Mouse (Mus musculus): ENCODE data around the gene Acaca. TPM values are rescaled to one million over a fixed set of nuclear protein-coding genes. Genes with fewer than 3 reads are reported as not detected.

Acaca gene
- polyA plus RNA-seq, 1 experiment, result 49.9 TPM

DNA sequence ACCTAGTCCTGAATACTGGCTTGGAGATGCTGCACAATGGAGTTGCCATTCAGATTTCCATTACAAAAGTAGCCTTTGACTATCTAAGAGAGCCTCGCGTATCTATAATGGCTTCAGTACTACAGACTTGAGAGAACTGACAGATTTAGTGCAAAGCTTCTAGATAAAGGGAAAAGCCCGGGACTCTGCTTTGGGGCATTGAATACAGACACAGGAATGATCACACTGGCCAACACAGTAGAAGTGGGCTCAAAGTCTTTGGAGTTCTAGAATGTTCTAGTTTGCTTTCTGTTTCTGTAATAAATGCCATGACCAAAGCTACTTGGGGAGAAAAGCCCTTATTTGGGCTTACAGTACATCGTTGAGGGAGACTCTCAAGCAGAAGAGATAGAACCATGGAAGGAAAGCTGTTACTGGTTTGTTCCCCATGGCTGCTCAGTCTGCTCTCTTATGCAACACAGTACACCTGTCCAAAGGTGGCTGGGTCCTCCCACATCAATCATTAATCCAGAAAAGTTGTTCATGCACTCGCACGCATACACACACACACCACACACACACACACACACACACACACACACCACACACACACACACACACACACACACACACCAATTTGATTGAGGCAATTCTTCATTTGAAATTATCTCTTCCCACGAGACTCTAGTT is 223.7 kb downstream of the Acaca start:
- H3K27me3 ChIP-seq (ENCODE audit: control insufficient read depth, insufficient read depth, insufficient read length), result no peaks in the 10 kb centered on the region
- H3K79me2 ChIP-seq (ENCODE audit: control insufficient read depth, insufficient read depth), result no peaks in the 10 kb centered on the region
- H3K4me3 ChIP-seq, result no peak overlapping the region
- TF ChIP-seq MAX (IDR thresholded peaks at IDR 0.05; ENCODE audit: low read depth), result no peak
- TF ChIP-seq TCF12 (IDR thresholded peaks at IDR 0.05; ENCODE audit: insufficient read depth, poor library complexity, severe bottlenecking), result no peak
- TF ChIP-seq MYOG (IDR thresholded peaks at IDR 0.05; ENCODE audit: control insufficient read depth in 1 of 3, insufficient read depth in 1 of 3, insufficient read length in 2 of 3, low read depth in 2 of 3), result no peak
- TF ChIP-seq SRF (IDR thresholded peaks at IDR 0.05; ENCODE audit: control insufficient read depth, insufficient read length, low read depth), result no peak
- no peak for TF ChIP-seq POLR2A (IDR thresholded peaks at IDR 0.05; ENCODE audit: insufficient read length, low read depth)
- TF ChIP-seq REST (IDR thresholded peaks at IDR 0.05; ENCODE audit: insufficient read depth, insufficient read length), result no peak
- no peak for TF ChIP-seq MYOD1 (IDR thresholded peaks at IDR 0.05; ENCODE audit: control insufficient read depth in 1 of 3, insufficient read length in 2 of 3, low read depth in 2 of 3)
- TF ChIP-seq E2F4 (IDR thresholded peaks at IDR 0.05; ENCODE audit: insufficient read depth), result no peak
- TF ChIP-seq POLR2AphosphoS2 (IDR thresholded peaks at IDR 0.05; ENCODE audit: insufficient read length, low read depth), result no peak
- TF ChIP-seq CEBPB (IDR thresholded peaks at IDR 0.05; ENCODE audit: insufficient read depth, poor library complexity, severe bottlenecking), result no peak
- TF ChIP-seq TCF3 (IDR thresholded peaks at IDR 0.05; ENCODE audit: insufficient read length, low read depth), result no peak
- TF ChIP-seq USF1 (IDR thresholded peaks at IDR 0.05; ENCODE audit: low read depth), result no peak
- no peak overlapping the region for H3K4me2 ChIP-seq (ENCODE audit: low read depth)
- peaks cover 23% of the 10 kb centered on the region for H3K36me3 ChIP-seq (ENCODE audit: control insufficient read depth, insufficient read depth)
- no peak overlapping the region for H3ac ChIP-seq (ENCODE audit: control insufficient read depth, insufficient read length)

DNA sequence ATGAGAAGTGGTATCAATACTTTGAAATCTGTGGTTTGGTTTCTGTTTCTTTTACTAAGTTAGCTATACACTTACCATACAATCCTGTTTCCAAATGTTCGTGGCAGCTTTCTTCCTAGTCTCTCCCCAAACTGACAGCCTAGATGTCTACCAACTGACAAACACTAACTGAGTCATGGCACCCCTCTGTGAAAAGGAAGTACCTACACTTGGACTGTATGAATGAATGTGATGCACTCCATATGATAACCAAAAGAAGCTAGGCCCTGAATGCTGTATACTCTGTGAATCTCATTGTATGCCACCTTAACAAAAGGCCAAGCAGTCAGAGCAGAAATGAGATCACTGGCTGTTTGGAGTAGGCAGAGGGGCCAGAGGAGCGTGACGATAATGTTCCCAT is 227.8 kb downstream of the Acaca start:
- Histone ChIP-seq H3ac (ENCODE audit: control insufficient read depth, insufficient read length) (no peak overlapping the region), H3K4me2 (ENCODE audit: low read depth) (no peak overlapping the region), H3K36me3 (ENCODE audit: control insufficient read depth, insufficient read depth) (peaks cover 12% of the 10 kb centered on the region), H3K79me2 (ENCODE audit: control insufficient read depth, insufficient read depth) (no peaks in the 10 kb centered on the region), H3K4me3 (no peak overlapping the region), H3K27me3 (ENCODE audit: control insufficient read depth, insufficient read depth, insufficient read length) (no peaks in the 10 kb centered on the region)
- TF ChIP-seq TCF12 (IDR thresholded peaks at IDR 0.05; ENCODE audit: insufficient read depth, poor library complexity, severe bottlenecking), result no peak
- TF ChIP-seq CEBPB (IDR thresholded peaks at IDR 0.05; ENCODE audit: insufficient read depth, poor library complexity, severe bottlenecking), result no peak
- TF ChIP-seq POLR2AphosphoS2 (IDR thresholded peaks at IDR 0.05; ENCODE audit: insufficient read length, low read depth), result no peak
- TF ChIP-seq MAX (IDR thresholded peaks at IDR 0.05; ENCODE audit: low read depth), result no peak
- no peak for TF ChIP-seq TCF3 (IDR thresholded peaks at IDR 0.05; ENCODE audit: insufficient read length, low read depth)
- no peak for TF ChIP-seq E2F4 (IDR thresholded peaks at IDR 0.05; ENCODE audit: insufficient read depth)
- no peak for TF ChIP-seq POLR2A (IDR thresholded peaks at IDR 0.05; ENCODE audit: insufficient read length, low read depth)
- no peak for TF ChIP-seq USF1 (IDR thresholded peaks at IDR 0.05; ENCODE audit: low read depth)
- TF ChIP-seq REST (IDR thresholded peaks at IDR 0.05; ENCODE audit: insufficient read depth, insufficient read length), result no peak
- no peak for TF ChIP-seq MYOD1 (IDR thresholded peaks at IDR 0.05; ENCODE audit: control insufficient read depth in 1 of 3, insufficient read length in 2 of 3, low read depth in 2 of 3)
- TF ChIP-seq SRF (IDR thresholded peaks at IDR 0.05; ENCODE audit: control insufficient read depth, insufficient read length, low read depth), result no peak
- no peak for TF ChIP-seq MYOG (IDR thresholded peaks at IDR 0.05; ENCODE audit: control insufficient read depth in 1 of 3, insufficient read depth in 1 of 3, insufficient read length in 2 of 3, low read depth in 2 of 3)

DNA sequence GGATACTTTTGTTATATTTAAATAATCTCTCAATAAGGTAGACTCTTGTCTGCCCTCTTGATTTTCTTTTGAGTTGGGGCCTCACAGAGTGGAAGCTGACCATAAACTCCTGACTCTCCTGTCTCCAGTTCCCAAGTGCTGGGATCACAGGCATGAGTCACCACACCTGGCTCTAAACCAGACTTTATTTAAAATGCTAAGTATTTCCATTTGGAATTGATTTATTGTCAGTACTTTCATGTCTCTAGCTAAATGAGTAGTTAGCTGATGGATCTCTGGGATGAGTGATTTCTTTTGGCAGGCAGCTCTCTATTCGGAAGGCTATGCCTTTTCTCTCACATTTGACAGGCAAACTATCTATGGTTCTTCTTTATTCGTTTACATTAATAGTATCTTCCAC is 228.3 kb downstream of the Acaca start:
- no peak for TF ChIP-seq SRF (IDR thresholded peaks at IDR 0.05; ENCODE audit: control insufficient read depth, insufficient read length, low read depth)
- no peak for TF ChIP-seq MYOG (IDR thresholded peaks at IDR 0.05; ENCODE audit: control insufficient read depth in 1 of 3, insufficient read depth in 1 of 3, insufficient read length in 2 of 3, low read depth in 2 of 3)
- no peak for TF ChIP-seq MYOD1 (IDR thresholded peaks at IDR 0.05; ENCODE audit: control insufficient read depth in 1 of 3, insufficient read length in 2 of 3, low read depth in 2 of 3)
- TF ChIP-seq CEBPB (IDR thresholded peaks at IDR 0.05; ENCODE audit: insufficient read depth, poor library complexity, severe bottlenecking), result no peak
- no peak for TF ChIP-seq REST (IDR thresholded peaks at IDR 0.05; ENCODE audit: insufficient read depth, insufficient read length)
- TF ChIP-seq MAX (IDR thresholded peaks at IDR 0.05; ENCODE audit: low read depth), result no peak
- no peak for TF ChIP-seq USF1 (IDR thresholded peaks at IDR 0.05; ENCODE audit: low read depth)
- no peak for TF ChIP-seq POLR2A (IDR thresholded peaks at IDR 0.05; ENCODE audit: insufficient read length, low read depth)
- no peak for TF ChIP-seq TCF3 (IDR thresholded peaks at IDR 0.05; ENCODE audit: insufficient read length, low read depth)
- TF ChIP-seq TCF12 (IDR thresholded peaks at IDR 0.05; ENCODE audit: insufficient read depth, poor library complexity, severe bottlenecking), result no peak
- Histone ChIP-seq H3K36me3 (ENCODE audit: control insufficient read depth, insufficient read depth) (peaks cover 9% of the 10 kb centered on the region), H3K27me3 (ENCODE audit: control insufficient read depth, insufficient read depth, insufficient read length) (no peaks in the 10 kb centered on the region), H3K79me2 (ENCODE audit: control insufficient read depth, insufficient read depth) (no peaks in the 10 kb centered on the region), H3ac (ENCODE audit: control insufficient read depth, insufficient read length) (no peak overlapping the region), H3K4me3 (no peak overlapping the region), H3K4me2 (ENCODE audit: low read depth) (no peak overlapping the region)

DNA sequence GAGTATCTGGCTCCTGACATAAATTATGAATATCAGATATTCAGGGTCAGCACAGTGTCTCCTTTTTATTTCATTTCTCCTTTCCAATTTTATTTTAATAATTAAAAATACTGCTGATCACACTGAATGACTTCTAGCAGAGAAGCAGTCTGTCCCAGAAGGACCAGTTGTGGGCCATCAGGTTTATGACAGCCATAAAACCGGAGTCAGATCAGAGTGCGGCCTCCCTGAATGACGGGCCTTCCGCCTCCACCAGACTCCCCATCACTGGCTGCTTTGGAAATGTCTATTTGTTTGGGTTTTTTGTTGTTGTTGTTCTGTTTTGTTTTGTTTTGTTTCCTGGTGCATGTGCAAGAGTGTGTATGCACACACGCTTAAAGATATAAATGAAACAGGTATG is 232.1 kb downstream of the Acaca start:
- Histone ChIP-seq H3K36me3 (ENCODE audit: control insufficient read depth, insufficient read depth) (peaks cover 9% of the 10 kb centered on the region), H3K79me2 (ENCODE audit: control insufficient read depth, insufficient read depth) (no peaks in the 10 kb centered on the region), H3K27me3 (ENCODE audit: control insufficient read depth, insufficient read depth, insufficient read length) (no peaks in the 10 kb centered on the region), H3K4me2 (ENCODE audit: low read depth) (no peak overlapping the region), H3ac (ENCODE audit: control insufficient read depth, insufficient read length) (no peak overlapping the region), H3K4me3 (no peak overlapping the region)
- no peak for TF ChIP-seq MYOG (IDR thresholded peaks at IDR 0.05; ENCODE audit: control insufficient read depth in 1 of 3, insufficient read depth in 1 of 3, insufficient read length in 2 of 3, low read depth in 2 of 3)
